Mouse (Mus musculus) forebrain, embryonic 16.5 days (tissue): ENCODE results near the gene Rergl. TPM values are rescaled to one million over a fixed set of nuclear protein-coding genes. Genes with fewer than 3 reads are reported as not detected.

Experiments
- ATAC-seq: fragments of 200-750 bp; cut with Nextera tagmentation; 2 replicates; pipeline ENCODE4 v1.8.0; 2017; ENCODE audit warnings: mild to moderate bottlenecking, moderate library complexity
- H3K27ac ChIP-seq: fragments of 300-500 bp; sonication (generic); 2 replicates; pipeline ENCODE4 v1.5.1; 2014; ENCODE audit warnings: low read length, control low read depth
- H3K27me3 ChIP-seq: fragments of 300-500 bp; sonication (generic); replicated peaks from 2 replicates; pipeline ENCODE4 v1.6.1; 2014; ENCODE audit warnings: low read length; ENCODE audit not compliant: control insufficient read depth, insufficient read depth
- H3K36me3 ChIP-seq: fragments of 300-500 bp; sonication (generic); 2 replicates; pipeline ENCODE4 v1.6.1; 2014; ENCODE audit not compliant: control insufficient read depth, insufficient read depth
- H3K4me1 ChIP-seq: fragments of 300-500 bp; sonication (generic); replicated peaks from 2 replicates; pipeline ENCODE4 v1.6.1; 2014; ENCODE audit warnings: low read length; ENCODE audit not compliant: control insufficient read depth, insufficient read depth
- H3K4me2 ChIP-seq: fragments of 300-500 bp; sonication (generic); 2 replicates; pipeline ENCODE4 v1.6.1; 2014; ENCODE audit warnings: mild to moderate bottlenecking, low read length, control low read depth
- H3K4me3 ChIP-seq: fragments of 300-500 bp; sonication (generic); replicated peaks from 2 replicates; pipeline ENCODE4 v1.5.1; 2014; ENCODE audit warnings: mild to moderate bottlenecking, low read length, control low read depth
- H3K9ac ChIP-seq: fragments of 300-500 bp; sonication (generic); replicated peaks from 2 replicates; pipeline ENCODE4 v1.6.1; 2014; ENCODE audit warnings: low read depth, low read length, control low read depth
- H3K9me3 ChIP-seq: fragments of 300-500 bp; sonication (generic); 2 replicates; pipeline ENCODE4 v1.6.1; 2016; ENCODE audit warnings: low read length; ENCODE audit not compliant: control insufficient read depth
- WGBS: fragments of 180-500 bp; shearing (Covaris S2); extraction: QIAGEN DNeasy Blood & Tissue Kit; methylation state at CpG from one replicate; pipeline ENCODE4 v1.1.7; 2014; 5-methylcytosine and 5-hydroxymethylcytosine counted together
- polyA plus RNA-seq: library from polyadenylated mRNA; unstranded; fragments of >200 nt; fragmentation: Nextera tagmentation; extraction: Ambion mirVana; gene quantifications from 2 replicates; pipeline ENCODE4 v1.2.1, GENCODE M21; 2015

Rergl gene
- polyA plus RNA-seq, 1 experiment from 2014 or later = not detected

DNA sequence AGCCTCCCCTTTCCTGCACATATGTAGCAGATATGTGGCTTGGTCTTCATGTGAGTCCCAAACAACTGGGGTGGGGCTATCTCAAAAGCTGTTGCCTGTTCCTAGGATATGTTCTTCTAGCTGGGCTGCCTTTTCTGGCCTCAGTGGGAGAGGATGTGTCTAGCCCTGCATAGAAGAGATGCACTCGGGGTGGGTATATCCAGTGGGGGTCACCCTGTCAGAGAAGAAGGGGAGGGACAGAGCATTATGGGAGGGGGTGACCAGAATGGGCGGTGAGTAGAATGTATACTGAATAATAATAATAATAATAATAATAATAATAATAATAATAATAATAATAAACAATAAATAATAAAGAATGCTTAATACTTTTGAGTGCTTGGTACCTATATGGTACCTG, 57.8 kb downstream of the Rergl start:
- H3K27ac ChIP-seq = no peak overlapping the region

More for the DNA sequence above, 57.8 kb downstream of the Rergl start:
- H3K4me1 ChIP-seq = no peaks in the 10 kb centered on the region
- ATAC-seq = no peak
- no peak overlapping the region for H3K4me2 ChIP-seq
- no peak overlapping the region for H3K4me3 ChIP-seq
- 86% methylated on average over 2 of the region's 2 CpGs for WGBS
- no peaks in the 10 kb centered on the region for H3K27me3 ChIP-seq
- H3K9ac ChIP-seq = no peak overlapping the region
- no peaks in the 10 kb centered on the region for H3K36me3 ChIP-seq
- no peaks in the 10 kb centered on the region for H3K9me3 ChIP-seq

Other genes with a start within 250 kb of the Rergl start
- gene Pik3c2g, start 85.2 kb upstream of the Rergl start, polyA plus RNA-seq = 0.10 and 0.65 TPM in 2 replicates